Mouse (Mus musculus): Measurements from ENCODE around the gene Trem2.

DNA sequence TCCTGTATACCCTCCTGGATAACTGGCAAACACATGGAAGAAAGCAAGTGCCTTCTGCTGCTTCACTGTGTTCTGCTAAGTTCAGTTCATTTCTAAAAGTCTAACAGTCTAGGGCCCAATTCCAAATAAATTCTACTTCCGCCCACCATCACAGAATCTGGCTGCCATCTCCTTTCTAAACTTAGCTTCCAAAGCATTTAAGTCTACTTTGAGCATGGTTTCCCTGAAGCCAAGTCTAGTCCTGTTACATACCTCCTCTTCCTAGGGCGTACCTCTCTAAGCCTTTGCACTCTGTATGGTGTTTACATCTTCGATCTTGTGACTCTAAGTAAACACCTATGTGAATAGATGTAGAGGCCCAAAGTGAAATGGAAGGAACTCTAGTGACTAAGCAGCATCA lies 46.4 kb downstream of the Trem2 start:
- TF ChIP-seq POLR2A (IDR thresholded peaks at IDR 0.05; ENCODE audit: borderline replicate concordance, extremely low read depth, low read depth, low read length) (no peak), CTCF (IDR thresholded peaks at IDR 0.05; ENCODE audit: insufficient read depth, low read length) (no peak)

Data from lung, adult 2 months (tissue).